Mouse (Mus musculus) layer of hippocampus, adult 11-12 months (tissue): ENCODE measurements around the gene Sipa1l1.
A peak's percentile ranks its signal among the peaks of the same experiment; 100 is the strongest.

ENCODE experiments used
- DNase-seq: peaks from one replicate; pipeline ENCODE4 v3.0.0; 2022; ENCODE audit warnings: low spot score

Gene Sipa1l1

DNA sequence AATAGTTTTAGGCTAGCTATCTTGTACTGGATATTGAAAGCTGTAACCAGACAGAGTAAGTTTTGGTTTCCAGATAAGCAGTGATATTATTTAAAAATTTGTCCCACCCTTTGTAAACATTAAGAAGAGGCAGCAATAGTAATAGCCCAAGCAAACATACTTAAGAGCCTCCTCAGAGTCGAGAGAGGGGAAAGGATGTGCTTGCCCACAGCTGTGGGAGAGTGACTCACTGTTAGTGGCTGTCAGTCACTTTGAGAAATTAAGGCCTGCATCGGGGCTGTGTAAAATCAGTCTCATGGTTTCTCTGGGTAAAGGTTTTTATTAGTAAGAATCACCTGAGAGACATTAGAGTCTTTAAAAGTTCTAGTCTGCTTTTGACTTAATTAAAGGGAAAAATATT is 40.6 kb downstream of the Sipa1l1 start:
- DNase-seq, result no peak

DNA sequence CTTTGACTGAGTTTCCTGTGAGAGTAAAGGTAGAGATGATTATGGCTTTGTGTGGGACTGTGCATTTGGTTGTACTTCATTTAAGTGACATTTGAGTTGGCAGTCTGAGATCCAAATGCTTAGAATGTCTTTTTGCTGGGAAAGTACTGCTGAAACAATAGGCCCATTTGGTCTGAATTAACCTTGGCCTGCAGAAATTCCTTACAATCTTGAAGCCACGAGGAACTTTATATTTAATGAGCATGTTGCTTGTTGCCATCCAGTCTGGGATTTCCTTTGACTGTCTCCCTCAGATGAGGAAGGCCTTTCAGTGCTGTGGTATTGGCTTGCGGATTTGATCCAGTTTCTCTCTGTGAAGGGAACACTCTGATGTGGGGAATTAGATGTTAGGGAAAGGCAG is 43.9 kb downstream of the Sipa1l1 start:
- no peak for DNase-seq

DNA sequence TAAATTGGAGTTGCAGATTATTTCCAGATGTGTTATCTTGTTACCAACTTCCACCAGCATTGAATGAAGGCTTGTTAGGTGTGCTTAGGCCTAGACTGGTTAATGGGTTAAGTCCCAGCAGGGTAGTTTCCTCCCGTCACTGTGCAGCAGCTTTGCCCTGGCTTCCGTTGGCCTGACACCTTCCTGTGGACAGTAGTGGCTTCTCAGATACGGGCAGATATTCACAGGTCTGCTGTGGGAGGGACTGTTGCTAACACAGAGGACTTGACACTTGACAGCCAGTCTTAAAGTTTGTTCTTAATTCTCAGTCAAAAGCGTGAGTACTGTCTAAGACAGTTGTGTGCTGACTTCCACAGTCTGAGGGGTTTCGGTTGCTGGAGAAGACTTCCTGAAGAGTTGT is 45.8 kb downstream of the Sipa1l1 start:
- no peak for DNase-seq

DNA sequence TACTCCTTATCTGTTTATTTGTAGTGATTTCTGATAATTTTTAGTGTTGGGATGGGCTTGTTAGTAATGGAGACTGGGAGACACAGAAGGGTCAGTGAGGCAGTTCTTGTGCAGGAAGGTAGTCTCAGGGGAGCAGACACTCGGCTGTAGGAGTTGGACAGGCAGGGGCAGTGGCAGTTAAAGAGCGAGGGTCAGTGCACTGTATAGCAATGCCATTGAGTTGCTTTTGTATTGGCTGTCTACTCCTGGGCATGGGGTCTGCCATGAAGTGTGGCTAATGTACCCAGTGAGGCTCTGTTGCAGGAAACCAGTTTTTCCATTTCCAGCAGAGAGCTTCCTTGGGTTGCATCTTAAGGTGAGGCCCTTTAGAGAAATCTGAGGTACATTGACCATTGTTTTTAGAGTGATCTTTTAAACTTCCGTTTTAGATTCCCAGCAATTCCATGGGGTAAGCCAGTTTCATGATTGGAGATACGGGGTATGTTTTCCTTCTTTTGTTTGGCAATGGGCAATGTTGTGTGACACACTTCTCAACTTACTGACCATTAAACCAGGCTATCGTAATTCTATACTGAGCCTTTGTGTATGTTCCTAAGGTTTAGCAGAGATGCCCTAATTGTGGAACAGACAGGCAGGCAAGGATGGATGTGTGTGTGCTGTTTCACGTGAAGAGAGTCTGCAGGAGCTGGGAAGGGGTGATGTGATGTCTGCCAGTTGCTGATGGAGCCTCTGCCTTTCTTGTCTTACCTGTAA is 47.9 kb downstream of the Sipa1l1 start:
- no peak for DNase-seq

DNA sequence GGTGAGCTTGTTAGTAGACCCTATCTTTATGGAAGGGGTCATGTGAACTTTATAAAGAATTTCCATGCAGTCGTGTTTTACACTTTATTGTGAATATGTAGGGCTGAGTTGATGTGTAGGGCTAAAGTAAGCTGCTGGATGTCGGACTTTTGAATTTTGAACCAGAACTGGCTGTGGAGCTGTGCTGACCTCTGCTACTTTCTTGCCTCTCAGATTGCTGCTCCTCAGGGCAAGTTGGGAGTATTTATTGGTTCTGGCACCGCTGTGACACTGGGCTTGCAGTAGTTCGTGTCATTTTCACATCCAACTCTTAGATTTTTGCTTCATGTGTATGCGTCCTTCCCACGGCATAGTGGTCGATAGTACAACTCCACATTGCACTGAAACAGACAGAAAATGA is 49.1 kb downstream of the Sipa1l1 start:
- no peak for DNase-seq

DNA sequence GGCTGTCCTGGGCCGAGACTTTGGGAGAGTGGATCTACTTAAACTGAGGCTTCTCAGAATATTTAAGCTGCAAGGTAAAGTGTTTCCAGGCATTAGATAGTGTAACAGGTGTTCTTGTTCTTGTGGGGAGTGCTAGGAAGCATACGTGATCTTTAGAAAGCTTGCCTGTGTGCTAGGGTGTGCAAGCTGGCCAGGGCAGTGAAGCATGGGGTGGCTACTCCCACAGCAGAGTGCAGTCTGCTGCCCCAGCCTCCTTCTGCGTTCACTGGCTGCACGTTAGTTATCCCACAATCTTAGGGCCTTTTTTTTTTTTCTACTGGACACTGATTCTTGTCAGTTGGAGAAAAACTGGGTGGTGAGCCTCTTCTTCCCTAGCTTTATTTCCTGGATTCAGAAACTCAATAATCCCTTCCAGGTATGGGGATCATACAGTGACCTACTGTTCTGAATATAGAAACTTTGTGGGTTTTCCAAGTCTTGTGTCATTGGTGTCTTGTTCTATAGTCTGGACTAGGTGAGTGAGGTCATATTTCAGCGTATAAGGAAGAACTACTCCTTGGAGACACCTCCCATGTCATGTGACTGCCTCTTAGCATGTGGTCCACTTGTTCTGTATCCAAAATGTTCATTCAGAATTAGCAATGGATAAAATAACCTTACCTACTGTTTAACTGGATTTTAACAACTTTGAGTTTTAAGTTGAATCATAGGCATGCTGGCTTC is 51.4 kb downstream of the Sipa1l1 start:
- DNase-seq, result no peak

DNA sequence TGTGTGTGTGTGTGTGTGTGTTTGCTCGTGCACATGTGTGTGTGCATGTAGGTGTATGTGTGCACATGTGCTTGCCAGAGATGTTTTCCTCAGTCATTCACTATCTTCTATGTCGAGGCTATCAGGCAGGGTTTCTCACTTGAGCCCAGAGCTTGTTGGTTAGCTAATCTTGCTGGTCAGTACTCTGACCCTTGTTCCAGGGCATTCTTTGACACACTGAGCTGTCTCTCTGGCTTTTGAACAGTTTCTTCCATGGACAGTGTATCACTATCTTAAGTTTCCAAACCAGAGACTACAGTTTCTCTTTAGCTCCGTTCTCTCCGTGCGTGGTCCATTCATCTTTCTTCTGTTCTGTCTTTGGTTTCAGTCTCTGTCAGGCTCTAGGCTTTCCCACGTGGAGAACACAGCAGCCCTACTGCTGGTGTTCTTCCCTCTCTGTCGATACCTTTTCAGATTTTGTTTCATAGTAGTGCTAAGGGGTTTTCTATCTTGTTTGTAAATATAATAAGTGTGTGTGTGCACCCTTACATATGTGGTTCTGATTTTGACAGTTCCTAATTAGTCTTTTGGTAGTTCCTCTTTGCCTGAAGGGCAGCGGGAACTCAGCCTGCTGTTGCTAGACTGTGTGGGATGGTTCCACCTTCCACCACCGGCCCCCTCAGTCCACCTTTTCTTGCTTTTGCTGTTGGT is 54.2 kb downstream of the Sipa1l1 start:
- DNase-seq, result no peak

DNA sequence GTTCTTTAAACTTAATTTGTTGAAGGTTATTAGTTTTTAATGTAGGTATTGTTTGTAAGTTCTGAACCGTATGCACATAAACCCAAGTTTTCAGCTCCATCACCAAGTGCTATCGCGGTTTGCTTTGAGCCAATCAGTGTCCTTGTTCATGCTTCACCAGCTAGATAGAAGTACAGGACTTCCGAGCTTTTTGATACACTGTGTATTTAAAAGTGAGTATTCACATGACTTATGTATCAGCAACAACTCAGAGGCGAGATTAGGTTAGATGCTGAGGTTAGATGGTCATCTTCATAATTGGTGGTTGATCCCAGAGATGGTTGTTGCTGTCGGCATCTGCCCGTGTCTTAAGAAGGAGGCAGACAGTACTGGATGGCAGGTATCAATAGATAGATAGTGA is 55.7 kb downstream of the Sipa1l1 start:
- DNase-seq, result no peak

DNA sequence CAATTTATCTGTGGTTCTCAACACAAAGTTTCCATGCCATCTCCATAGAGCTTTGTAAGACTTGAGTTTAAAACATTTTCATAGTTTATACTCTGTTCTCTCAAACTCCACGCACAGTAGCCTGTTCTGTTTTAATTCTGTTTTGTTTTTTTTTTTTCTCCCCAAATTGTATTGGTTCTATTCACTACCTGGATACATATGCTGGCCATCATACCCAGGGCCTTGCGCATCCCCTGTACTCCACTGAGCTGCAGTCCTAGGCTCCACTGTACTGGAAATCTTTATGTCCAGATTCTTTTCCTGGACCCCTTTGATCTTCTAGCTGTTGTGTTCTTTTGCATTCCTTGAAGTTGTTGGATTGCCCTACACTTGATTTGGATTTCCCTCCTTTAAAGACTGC is 56.2 kb downstream of the Sipa1l1 start:
- DNase-seq, result no peak

DNA sequence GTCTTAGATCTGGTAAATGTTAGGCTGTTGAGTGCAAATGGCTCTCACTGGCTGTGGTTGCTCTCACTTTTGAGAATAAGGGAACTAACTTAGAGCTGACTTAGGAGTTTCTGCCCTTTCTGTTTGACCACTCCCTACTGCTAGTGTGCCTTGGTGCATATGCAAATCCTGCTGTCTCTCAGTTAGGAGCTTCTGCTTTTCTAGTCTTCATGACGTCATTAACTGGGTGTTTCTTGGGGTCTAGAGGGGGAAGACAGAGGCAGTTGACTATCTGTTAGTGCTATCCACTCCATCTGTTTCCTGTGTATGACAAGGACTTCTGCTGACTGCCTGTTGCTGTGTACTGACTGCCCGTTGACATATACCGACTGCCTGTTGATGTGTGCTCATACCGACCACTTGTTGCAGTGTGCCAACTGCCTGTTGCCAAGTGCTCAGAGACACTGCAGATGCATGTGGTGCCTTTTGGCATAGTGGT is 56.7 kb downstream of the Sipa1l1 start:
- DNase-seq, result peak; percentile 26

DNA sequence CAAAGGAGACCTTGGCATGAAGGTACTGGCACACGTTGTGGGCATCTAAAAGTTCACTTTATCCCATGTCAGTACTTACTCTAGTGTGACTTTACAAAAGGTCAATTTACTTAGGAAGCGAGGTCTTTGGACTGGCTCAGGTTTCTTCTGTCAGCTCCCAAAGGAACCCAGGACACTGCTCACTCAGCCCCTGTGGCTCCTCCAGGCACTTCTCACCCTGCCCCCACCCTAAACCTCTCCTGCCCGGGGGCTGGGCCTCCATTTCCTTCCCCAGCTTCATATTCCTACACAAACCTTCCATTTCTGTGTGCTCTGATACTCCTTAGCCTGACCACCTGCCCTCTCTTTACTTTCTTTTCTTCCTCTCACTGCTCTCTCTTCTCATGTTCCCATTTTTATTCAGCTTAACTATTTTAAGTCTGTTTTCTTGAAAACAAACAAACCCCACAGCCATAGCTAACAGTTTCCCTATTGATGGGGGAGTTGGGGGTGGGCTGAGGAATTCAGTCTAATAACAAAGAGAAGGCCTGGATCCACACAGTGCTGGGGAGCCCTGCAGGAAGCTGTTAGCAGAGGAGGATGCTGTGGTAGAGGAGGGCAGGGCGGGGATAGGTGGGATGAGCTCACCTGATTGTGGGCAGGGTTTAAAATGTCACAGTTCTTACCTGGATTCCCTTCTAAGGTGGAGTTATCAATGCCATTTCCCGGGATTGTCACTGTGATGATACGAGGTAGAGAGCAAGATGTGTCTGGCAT is 57.4 kb downstream of the Sipa1l1 start:
- no peak for DNase-seq

DNA sequence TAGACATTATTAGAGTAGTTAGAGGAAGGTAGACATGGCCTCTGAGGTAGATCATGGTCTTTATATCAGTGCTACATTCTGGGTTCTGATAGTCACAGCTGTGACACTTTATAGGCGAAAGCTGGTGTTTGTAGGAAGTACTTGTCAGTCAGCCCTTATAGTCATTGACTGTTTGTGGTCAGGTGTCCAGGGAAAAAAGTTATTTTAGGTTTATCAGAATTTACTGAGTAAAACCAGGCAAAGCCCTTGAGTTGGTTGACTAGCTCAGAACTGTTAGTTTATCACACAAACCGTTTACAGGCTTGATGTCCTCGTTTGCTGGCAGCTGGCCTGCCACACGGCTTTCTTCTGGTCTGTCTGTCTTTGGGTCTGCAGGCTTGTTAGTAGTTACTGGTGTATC is 61.0 kb downstream of the Sipa1l1 start:
- DNase-seq, result no peak

DNA sequence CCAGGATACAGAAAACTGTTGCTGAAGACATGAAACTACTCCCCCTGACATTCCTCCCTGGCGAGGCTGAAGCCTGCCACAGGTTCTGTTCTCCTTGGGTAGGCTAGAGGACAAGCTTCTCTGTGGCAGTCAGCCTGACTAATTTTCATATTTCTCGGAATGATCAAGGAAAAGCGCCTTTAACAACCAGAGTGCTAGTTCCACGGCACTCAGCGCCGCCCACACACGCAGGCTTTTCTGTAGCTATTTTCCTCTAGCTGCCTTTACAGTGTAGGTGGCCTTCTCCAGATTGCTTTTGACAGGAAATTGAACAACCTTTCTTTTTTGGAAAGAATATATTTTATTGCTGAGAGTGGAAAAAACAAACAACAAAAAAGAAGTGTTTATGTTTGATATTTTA is 62.1 kb downstream of the Sipa1l1 start:
- peak; percentile 76 for DNase-seq

DNA sequence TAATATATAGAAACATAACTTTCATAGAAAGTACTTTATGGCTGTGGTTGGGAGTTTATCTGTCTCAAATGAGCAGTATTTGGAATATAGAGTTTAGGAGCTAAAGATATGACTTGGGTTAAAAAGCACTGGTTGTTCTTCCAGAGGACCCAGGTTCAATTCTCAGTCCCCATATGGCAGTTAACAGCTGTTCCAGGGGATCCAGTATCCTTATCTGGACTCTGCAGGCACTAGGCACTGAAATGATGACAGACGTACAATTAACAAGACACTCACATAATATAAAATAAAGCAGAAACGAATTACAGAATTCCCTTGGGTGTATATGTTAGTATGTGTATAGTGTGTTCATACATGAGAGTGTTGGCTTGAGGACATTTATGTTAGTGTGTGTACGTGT is 64.1 kb downstream of the Sipa1l1 start:
- DNase-seq, result no peak

DNA sequence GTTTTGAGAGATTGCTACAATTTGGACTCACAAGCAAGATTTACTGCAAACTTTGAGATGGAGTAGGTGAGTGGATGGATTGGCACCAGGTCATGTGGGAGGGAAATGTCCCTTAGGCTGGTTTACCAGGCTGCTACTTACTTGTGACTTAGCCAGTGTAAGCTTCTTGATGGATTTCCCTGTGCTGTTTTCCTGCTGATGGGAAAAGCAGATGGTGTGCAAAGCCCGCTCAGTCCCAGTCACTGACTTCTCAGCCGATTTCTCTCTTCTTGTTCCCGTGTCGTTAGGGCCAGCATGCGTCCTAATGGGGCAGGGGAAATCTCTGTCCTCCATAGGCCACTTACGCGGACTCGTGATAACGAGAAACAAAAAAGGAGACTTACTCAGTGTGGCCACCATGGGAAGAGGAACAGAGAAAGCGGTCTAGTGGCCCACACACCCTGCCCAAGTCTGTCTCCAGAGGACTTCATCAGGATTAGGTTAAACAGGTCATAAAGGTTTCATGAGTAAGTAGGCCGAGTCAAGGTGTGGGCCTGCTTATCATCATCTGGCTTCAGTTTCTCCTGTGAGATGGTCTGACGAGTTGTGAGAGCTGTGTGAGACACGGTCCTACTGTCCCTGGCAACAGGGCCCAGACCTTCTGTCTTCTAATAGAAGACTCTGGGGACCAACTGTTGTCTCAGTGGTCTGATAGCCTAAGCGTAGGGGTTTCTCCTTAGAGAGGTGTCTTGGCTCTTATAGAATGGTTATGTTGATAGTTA is 65.5 kb downstream of the Sipa1l1 start:
- DNase-seq, result no peak

DNA sequence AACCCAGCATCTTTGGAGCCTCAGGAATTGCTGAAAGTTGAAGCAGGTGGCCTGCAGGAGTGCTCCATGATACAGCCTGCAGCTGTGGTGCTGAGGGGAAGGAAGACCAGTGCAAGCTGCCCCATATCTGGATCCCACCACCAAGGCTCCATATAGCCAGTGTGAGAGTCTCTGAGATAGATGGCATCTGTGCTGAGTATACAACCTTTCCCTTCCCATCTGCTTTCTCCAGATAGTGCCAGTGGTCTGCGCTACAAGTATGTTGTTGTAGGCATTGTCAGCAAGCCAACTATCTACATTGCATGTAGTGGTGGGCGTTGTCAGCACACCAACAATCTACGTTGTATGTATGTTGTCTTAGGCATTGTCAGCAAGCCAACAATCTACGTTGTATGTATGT is 68.0 kb downstream of the Sipa1l1 start:
- DNase-seq, result no peak

DNA sequence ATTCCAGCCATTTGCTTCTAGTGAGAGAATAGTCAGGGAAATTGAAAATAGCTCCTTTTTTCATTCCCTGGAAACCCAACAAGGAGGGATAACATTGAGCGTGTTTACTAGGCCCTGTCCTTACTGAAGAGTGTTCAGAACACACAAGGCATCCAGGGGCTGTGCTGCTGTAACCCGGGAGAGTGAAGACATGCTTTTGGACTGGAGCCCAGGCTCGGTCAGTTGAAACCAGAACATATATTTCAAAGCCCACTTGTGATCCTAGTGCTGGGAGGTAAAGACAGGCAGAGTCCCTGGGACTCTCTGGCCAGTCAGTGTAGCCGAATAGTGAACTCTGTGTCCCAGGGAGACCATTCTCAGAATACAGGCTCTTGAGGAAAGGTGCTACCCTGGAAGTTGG is 68.8 kb downstream of the Sipa1l1 start:
- DNase-seq, result no peak

DNA sequence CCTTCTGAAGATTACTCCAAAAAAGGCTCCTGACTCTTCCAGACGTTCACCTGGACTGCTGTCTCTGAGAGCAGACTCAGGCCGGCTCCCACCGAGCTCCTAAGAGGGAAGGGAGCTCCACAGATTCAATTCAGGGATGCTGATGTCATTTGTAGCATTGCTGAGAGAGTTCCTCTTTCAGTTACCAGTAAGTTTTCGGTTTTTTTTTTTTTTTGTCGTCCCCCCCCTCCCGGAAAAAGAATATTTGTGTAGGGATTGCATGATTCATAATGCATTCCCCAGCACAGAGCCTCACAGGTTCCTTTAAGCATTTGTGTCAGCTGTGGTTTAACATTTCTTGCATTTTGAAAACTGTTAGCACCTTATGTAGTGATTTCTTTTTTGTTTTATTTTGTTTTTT is 71.6 kb downstream of the Sipa1l1 start:
- no peak for DNase-seq

DNA sequence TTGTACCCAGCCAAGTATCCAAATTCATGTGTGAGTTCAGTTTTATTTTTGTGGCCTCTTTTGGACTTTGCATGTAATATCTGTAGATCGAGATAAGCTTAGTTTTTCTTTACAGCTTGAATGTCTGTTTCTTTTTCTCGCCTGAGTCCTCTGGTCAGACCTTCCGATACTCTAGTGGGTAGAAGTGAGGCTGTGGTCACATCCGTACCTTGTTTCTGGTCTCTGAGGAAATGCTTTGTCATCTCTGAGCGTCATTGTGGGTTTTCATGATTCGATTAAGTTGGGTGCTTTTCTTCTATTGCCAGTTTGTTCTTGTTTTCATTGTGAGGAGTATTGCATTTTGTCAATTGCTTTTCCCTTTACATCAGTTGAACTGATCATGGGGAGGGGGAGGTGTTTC is 76.1 kb downstream of the Sipa1l1 start:
- DNase-seq, result no peak

DNA sequence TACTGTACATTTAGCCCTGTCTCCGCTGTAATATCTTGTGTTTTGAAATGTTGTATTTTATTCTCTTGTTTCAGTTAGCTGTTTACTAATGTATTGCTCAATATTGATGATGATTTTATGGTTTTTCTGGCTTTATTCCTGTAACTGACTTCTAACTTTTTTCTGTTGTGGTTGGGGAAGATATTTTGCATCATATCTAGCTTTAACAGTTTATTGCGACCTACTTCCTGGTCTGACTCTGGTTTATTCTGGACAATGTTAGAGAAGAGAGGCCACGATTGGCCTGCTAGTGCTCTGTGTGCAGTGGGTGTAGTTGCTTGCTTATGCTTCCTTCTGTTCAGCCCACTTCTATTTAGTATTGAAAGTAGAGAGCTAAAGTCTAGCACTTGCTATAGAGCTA is 77.3 kb downstream of the Sipa1l1 start:
- no peak for DNase-seq

DNA sequence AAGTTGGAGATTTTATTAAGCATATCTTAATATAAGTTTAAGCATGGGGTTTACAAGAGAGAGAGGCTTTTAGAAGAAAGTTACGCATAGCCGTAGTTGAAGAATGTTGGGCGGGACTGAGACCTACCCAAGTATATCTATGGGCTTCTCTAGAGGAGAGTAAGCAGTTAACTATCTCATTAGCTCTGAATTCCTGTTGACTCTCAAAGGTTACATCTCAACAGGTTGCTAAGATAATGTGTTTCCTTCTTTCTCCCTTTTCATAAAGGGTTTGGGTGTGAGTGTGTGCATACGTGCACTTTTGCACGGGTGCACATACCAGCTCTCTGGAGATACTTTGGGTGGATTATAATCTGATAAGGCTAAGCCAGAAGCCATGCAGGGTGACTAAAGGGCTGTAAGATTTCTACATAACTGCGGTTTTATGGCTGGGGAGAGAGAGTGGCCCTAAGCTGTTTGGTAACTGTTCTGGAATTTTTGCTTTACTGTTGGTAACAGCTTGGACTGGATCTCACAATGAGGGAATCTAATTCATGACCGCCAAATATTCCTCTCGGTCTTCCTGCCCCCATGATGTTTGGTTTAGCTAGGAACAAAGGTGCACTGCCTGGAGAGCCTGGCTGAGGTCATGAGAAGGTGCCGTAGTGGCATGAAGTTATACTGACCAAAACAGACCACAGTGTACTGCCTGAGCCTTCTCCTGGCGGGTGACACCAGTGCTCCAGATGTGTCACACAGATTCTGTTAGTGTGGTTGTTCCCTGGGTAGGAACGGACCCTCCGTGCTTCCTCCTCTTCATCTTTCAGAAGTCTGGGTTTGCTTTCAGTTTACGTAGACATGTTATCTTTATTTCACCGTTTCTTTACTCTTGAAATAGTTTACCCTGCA is 78.5 kb downstream of the Sipa1l1 start:
- no peak for DNase-seq
